Mouse (Mus musculus) retina, postnatal 7 days (tissue): ENCODE measurements around the gene Psmc5.

ENCODE experiments used
- DNase-seq: peaks from one replicate; pipeline ENCODE4 v3.0.0-alpha.2; 2012; ENCODE audit warnings: low read depth, low spot score

Psmc5 gene

DNA sequence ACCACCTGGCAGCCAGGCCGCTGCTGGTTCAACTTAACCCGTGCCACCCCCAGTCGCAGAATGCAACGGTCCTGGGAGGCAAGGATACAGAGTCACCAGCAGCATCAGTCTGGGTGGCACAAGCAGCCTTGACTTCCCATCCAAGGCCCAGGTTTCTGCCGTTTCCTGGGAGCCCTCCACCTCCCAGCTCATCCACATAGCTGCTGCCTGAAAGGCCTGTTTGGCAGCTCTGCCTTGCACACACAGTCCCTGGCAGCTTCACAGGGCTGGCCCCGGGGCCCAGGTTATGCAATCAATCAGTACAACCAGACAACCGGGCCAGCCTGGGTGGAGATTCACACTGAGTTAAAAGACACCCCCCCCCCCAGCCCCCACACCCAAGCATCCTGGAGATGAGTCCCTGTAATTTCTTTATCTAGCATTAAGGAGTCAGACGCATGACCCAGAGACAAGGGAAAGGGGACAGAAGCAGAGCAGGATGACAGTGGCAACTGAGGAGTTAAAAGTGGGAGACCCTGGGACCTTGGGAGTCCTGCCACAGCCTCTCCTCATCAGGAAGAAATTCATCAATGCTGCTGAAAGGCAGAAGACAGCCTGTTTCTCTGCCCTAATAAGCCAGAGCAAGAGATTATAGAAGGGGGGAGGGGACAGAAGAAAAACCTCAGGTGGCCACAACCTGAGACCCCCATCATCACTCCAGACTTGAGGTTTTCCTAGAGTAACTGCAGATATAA, 12.5 kb downstream of the Psmc5 start:
- DNase-seq, result no peak

DNA sequence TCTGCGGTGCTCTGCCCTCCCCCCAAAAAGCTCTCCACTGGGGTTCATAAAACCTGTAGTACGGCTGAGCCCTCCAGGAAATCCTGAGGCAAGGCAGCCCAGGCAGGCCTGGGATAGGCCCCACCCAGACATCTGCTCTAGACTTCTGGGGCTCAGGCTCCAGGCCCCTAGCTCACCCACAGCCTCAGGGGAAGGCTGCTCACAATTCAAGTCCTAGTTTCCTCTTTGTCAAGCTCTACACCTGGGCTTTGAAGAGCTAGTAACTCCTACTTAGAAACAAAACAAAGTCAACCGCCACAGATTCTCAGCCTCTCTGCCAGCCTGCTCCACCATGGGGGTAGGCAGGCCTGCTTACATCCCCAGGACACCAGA, 13.1 kb downstream of the Psmc5 start:
- no peak for DNase-seq

DNA sequence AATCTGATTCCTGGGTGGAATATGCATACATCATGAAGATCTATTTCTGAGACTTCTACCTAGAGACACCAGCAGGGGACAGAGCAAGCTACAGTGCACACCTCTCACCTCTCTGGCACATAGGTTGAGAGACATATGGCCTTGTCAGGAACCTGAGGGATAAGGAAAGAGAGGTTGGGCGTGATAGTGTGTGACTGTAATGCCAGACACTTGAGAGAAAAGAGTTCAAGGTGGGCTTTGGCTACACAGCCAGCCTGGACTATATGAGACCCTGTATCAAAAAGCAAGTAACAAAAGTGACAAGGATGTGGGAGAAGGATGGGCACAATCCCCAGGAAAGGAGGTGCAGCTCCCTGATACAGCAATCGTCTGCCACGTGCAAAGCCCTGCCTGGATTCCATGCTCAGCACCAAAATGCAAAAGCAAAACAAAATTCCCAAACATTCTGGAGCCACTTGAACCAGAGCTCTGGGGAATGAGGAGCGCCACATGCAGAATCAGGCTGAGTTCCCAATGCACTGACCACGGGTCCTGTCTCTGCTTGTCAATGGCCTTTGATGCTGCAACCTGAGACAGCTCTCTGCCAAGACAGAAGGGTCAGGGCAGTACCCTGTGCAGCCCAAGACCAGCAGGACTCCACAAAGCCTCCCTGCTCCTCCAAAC, 15.3 kb downstream of the Psmc5 start:
- DNase-seq, result no peak

DNA sequence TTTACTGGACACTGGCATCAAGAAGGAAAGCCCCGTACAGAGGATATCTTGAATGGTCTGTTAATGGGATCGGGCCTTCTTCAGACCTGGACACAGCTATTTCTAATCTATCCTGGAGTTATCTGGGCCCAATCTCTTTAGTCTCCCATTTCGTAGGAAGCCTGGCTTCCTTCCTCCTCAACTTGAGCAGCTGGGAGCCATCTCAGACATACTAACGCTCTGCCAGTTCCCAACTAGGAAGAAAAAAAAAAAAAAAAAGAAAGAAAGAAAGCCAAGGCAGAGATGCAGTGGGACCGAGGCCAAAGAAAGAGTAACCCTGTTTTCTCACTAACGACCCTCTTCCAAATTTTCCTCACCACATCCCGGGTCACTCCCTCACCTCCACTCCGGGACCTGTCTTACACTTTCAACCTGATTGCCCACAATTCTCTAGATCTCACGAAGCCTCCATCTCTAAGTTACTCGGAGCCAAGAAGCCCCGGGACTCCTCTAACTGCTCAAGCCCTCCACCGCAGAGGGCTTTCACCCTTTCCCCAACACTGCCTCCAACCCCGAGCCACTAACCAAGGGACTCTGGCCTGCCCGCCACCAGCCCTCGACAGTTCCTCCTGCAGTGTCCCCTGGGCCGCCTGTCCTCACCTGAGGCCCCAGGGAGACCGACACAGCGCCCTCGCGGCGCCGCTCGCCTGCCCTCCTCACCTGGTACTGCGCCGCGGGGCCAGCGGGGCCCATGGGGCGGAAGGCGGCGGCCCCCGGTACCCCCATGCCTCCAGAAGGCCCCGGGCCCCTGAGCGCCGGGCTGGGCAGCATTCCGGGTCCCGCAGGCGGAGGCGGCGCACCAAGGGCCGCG, 16.1 kb downstream of the Psmc5 start:
- DNase-seq, result no peak

DNA sequence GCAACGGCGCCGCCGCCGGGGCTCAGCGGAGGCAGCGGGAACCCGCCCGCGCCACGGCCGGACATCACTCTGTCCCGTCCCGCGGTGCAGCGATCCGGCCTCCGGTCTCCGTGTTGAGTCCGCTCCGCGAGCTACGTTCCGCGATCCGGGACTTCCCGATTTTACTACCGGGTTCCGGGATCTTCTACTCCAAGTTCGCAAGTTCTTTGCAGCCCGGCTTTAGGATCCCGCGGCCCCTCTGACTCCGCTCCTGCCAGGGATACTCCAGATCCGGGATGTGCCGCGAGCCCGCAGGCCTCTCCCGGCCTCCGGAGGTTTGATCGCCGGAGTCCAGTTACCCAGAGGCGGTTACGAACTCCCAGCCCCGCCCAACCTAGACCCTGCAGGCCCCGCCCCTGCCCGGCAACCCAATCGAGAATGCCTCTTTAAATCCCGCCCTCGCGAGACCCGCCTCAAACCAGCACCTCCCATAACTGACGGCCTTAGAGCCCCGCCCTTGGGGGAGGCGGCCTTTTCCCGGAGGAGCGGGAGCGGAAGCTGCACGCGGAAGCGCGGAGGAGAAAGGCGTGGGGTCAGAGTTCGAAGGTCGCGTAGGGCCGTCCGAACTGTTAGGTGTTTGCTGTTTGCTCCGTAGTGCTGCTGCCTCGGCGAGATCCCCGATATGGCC, 16.8 kb downstream of the Psmc5 start, which contains the start of gene Smarcd2:
Gene Smarcd2 (minus strand): TSS at position 329 of the 667 bp plus-strand sequence.
- DNase-seq, result peak; percentile 97

DNA sequence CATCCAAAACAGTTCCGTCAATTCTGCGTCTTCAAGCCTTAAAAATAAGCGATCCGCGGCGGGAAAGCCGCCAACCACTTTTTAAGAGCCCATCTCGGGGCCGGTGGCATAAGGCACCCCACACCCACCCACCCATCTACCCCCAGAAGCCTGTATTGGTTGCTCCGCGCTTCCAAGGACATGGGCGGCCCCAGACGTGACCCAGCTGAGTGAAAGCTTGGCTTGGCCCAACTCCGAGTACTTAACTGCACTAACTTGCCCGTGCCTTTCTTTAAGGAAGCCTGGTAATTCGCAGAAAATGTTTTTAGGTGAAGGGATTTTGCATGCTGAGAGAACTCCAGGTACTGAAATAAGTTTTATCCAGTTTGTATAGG, 17.3 kb downstream of the Psmc5 start:
- DNase-seq, result no peak

DNA sequence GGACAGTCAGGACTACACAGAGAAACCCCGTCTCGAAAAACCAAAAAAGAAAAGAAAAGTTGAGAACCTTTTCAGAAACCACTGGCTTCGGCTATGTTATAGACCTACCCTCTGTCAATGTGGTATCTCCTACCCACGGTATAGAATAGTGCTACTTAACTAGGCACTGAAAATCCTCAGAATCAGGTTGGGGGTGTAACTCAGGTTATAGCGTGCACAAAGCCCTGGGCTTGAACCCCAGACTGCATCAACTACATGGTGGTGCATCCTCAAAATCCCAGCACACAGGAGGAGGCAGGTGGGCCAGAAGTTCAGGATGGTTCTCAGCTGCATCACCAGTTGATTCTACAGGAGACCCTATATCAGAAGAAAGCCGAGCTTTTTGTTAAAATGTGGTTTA, 17.9 kb downstream of the Psmc5 start:
- DNase-seq, result no peak

DNA sequence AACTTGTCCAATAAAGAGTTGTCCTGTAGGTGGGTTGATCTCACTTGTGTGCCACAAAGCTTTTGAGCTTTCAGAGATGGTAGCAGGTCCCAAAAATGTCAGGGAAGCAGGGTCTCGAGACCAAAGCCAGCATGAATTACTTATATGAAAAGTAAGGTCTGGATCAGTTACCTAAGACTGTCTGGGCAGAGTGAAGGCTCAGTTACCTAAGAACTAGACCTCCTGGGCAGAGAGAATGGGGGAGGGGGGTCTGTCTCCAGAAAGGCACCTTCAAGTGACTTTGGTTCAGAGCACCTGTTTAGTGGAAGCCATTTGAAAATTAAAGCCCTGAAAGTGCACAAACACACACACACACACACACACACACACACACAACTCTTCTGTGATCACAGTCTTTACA, 18.4 kb downstream of the Psmc5 start:
- no peak for DNase-seq

DNA sequence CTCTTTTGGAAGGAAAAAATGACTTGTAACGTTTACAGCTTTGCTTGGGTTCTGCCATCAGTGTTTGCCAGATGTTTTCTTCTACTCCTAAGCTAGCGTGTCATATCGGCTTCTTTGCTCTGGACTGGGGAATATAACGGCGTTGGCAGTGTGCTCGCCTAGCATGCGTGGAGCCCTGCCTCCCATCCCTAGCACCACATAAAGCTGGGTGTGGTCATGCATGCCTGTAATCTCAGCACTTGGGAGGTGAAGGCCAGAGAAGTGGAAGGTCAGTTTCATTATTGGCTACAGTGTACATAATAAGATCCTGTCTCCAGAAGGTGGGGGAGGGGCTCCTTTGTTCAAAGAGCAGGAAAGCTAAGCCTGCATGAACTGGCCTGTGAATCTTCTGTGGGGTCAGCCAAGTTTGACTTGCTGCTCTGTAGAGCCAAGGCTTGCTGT, 19.0 kb downstream of the Psmc5 start:
- DNase-seq, result no peak

DNA sequence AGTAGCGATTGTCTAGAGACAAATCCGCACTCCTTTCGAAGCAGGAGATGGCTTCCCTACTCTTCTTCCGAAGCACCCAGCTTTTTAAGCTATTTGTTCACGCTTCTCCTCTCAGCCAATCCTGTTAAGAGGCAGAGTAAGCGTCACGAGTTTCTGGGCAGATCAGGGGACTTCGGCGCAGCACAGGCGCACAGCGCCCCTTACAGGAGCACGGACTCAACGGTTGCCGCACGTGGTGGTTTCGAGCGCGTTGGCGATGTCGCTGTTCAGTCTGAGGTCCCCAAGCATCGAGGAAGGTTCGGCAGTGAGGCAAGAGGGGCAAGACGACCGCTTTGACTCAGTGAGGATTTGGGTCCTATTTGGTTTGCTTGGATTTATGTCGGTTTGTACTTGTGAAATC, 20.5 kb downstream of the Psmc5 start, which contains the start of gene Tcam1:
Gene Tcam1 (plus strand): TSS at position 219 of the 400 bp plus-strand sequence.
- peak; percentile 93 for DNase-seq

DNA sequence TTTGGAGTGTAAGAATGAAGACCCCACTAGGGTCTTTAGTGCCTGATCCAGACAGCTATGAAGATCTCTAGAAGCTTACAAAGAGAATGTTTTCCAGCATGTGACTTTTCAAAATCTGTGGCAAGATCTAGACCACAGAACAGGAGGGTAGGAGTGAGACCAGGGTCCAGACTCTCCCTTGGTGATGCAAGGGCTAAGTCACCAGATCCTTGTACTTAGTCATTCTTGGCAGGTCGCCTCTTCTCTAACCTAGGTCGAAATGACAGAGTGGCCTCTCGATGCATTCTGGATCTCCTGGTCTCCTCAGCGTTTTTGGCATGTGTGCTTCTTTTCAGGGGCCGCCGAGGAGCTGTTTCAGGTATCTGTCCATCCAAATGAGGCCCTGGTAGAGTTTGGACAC, 26.5 kb downstream of the Psmc5 start:
- DNase-seq, result no peak

DNA sequence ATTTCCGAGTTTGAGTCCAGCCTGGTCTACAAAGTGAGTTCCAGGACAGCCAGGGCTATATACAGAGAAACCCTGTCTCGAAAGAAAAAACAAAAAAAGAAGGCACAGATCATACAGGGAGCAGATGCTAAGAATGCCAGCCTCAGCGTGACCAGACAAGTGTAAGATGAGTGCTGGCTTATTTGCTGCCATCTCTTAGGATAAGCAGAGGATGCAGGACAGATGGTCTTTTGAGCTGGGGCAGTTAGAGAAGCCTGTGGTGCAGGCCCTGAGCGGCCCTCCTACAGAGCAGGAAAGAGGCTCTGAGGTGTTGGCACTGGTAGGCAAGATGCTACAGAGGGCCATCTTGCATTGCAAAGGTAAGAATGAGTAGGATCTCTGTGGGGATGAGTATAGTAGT, 27.4 kb downstream of the Psmc5 start:
- DNase-seq, result no peak

DNA sequence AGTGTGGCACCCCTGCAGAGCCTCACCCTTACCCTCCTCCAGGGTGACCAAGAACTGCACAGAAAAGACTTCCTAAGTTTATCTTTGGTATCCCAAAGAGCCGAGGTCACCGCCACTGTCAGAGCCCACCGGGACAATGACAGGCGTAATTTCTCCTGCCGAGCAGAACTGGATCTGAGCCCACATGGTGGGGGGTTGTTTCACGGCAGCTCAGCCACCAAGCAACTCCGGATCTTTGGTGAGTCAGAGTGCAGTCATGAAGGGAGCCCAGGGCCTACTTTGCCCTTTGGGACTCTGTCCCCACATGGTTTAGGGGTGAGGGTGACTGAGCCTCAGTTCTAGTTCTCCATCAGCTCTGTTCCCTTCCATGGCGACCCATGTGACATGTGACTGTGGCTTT, 28.2 kb downstream of the Psmc5 start:
- DNase-seq, result no peak

DNA sequence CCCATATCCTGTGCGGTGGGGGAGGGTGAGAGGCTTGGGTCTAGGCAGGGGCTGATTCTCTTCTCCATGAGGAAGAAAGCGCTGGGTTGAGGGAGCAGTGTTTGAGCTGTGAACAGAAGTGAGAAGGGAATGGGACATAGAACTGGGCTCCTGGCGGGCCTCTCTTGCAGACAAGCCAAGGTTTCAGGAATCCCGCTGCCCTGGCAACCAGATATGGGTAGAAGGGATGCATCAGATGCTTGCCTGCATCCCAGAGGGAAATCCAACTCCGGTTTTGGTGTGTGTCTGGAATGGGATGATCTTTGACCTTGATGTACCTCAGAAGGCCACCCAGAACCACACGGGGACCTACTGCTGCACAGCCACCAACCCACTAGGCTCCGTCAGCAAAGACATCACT, 30.3 kb downstream of the Psmc5 start:
- no peak for DNase-seq

DNA sequence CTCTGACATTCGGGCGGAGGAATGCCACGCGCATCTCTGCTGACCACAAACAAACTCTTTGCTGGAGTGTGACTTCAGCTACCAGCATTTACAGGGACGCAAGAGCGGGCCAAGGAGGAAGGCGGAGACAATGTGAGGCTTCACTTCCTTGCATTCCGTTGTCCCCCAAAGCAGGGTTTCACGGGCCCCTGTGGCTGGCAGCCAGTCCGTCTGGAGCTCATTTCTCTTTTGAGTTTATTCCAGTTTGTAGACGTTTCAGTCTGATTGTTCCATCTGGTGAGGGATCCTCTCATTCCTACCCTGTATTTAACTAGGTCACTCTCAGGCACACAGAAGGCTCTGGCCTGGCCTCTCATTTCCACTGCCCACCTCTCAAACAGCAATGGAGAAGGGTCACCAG, 31.0 kb downstream of the Psmc5 start:
- DNase-seq, result no peak

DNA sequence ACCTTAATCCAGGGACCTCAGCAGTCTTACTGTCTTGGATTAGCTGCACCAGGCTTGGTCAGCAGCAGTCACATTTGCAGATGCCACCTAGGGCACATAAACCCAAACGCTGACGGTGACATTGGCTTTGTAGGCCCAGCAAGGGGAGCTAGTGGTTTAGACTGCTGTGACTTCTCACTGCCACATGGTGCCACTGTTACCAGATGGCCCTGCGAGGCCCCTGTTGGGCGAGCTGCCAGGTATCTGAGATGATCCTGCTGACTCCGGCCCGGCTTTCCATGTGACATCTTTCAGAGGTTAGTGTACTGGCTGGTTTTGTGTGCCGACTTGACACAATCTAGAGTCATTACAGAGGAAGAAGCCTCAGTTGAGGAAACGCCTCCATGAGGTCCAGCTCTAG, 33.4 kb downstream of the Psmc5 start:
- peak; percentile 81 for DNase-seq

DNA sequence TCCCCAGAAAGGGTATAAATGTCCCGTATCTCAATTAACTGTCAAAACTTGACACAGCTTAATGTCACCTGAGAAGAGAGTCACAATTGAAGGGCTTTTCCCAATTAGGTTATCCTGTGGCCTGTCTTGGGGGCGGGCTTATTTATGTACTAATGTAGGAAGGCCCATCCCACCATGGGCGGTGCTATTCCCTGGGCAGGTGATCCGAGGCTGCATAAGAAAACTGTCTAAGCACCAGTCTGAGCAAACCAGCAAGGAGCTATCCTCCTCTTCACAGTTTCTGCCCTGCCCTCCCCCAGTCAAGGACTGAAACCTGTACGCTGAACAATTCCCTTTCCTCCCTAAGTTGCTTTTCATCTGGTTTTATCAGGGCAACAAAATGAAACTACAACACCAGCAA, 34.4 kb downstream of the Psmc5 start:
- DNase-seq, result no peak

DNA sequence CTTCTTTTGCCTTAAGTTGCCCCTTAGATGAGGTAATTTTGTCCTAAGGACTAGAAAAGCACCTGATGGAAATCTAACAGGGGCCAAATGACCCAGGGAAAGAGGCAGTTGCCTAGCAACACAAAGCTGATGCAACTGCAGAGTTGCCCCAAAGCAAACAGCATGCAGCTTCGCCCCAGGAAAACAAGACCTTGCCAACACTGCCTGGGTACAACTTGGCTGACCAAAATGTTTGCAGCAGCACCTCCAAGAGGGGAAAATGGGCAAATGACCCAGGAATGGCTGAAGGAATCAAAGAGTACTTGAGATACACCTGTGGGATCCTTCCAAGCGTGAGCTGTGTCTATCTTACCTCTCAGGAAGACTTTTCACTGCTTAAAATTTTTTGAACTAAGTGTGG, 35.9 kb downstream of the Psmc5 start:
- no peak for DNase-seq

DNA sequence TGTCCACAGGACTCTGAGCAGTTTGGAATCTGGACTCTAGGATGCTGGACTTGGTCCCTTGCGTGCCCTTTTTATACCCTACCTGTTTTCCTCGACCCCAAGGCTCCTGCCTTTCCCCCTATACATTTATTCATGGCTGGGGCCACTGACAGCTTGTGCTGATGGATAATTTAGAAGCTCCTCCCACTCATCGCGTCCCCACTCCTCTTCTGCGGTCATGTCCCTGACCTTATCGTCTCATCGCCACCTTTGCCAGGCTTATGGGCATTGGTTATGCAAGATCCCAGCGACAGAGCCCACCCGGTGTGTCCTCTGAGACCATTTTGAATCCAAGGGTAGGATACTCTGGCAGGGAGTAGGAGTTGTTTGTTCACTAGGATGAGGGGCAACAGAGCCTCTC, 45.8 kb downstream of the Psmc5 start, which contains the start of gene Gh:
Gene Gh (minus strand): TSS at position 101 of the 400 bp plus-strand sequence.
- no peak for DNase-seq

DNA sequence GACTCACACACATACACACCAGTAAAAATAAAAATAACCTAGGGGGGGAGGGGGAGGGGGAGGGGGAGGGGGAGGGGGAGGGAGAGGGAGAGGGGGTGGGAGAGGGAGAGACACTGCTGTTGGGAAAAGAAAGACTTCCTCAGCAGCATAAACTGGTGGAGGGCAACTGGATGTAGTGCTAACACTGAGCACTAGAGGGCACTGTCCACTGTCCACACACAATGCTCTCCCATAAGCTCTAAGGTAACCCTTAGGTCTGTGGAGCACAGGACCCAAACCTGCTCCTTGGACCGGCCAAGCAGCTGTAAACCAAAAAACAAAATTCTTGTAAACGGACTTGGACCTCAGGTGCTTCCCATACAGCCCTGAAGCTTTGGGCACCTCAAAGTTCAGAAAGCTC, 46.7 kb downstream of the Psmc5 start:
- peak; percentile 57 for DNase-seq

DNA sequence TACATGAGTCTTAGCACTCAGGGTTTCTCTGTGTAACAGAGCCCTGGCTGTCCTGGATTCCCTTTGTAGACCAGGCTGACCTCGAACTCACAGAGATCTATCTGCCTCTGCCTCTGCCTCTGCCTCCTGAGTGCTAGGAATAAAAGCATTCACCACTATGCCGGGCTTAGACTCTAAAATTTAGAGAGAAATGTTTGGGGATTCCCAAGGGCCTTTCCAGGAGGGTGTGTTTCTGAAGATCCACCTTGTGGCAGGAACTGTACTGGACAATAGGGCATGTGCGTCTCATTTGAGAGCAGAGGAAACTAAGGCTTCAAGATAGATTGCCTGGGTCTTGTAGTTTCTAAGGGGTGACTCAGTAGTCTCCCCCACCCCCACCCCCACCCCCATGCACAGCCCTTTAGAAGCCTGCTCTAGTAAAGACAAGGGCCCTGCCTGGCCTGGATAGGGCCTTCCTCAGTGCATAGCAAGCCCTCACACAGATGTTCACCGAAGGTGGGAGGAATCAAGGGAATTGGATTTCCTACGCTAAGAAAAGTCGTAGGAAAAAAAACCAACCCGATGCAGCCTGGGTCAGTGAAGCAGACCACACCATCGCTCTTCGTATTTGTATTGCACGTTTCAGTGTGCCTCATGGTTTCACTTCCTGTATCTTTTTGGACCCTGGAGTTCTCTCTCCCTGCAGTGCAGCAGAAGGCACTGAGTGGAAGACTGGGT, 49.6 kb downstream of the Psmc5 start:
- DNase-seq, result no peak
